Mouse (Mus musculus) C2C12 (cell line): ENCODE measurements at regions not wholly inside any gene's neighbourhood (a gene's known extent, or its start where the extent isn't known, plus 50 kb on each side); places are given as distances from the start of the nearest gene placed in this dataset.

Experiments
- H3K27me3 ChIP-seq: one replicate; pipeline ENCODE4 v1.6.1; 2011; ENCODE audit not compliant: control insufficient read depth, insufficient read depth, insufficient read length
- H3K36me3 ChIP-seq: one replicate; pipeline ENCODE4 v1.6.1; 2011; ENCODE audit not compliant: control insufficient read depth, insufficient read depth
- H3K4me3 ChIP-seq: one replicate; pipeline ENCODE4 v1.5.1; 2011; ENCODE audit warnings: mild to moderate bottlenecking, control low read depth; ENCODE audit not compliant: poor library complexity, insufficient read depth, severe bottlenecking
- H3K79me2 ChIP-seq: one replicate; pipeline ENCODE4 v1.6.1; 2011; ENCODE audit not compliant: control insufficient read depth, insufficient read depth
- H3K79me3 ChIP-seq: one replicate; pipeline ENCODE4 v1.6.1; 2011; ENCODE audit warnings: low read depth, control low read depth
- H3ac ChIP-seq: one replicate; pipeline ENCODE3; 2011; ENCODE audit warnings: low read depth; ENCODE audit not compliant: control insufficient read depth, insufficient read length
- CEBPB ChIP-seq: IDR thresholded peaks from one replicate; pipeline ENCODE4 v1.6.1; 2011; ENCODE audit warnings: low read depth, mild to moderate bottlenecking, control low read depth, moderate library complexity
- CTCF ChIP-seq: IDR thresholded peaks from one replicate; pipeline ENCODE4 v1.5.1; 2011; ENCODE audit not compliant: control insufficient read depth, insufficient read depth, insufficient read length
- FOSL1 ChIP-seq: IDR thresholded peaks from one replicate; pipeline ENCODE4 v1.8.0; 2011; ENCODE audit warnings: mild to moderate bottlenecking, low read length; ENCODE audit not compliant: poor library complexity, insufficient read depth, severe bottlenecking
- MAX ChIP-seq: IDR thresholded peaks from one replicate; pipeline ENCODE4 v1.6.1; 2011; ENCODE audit warnings: mild to moderate bottlenecking, control low read depth
- MYOD1 ChIP-seq: IDR thresholded peaks from one replicate; pipeline ENCODE4 v1.6.1; 2011; ENCODE audit warnings: low read depth; ENCODE audit not compliant: control insufficient read depth, insufficient read length
- MYOG ChIP-seq: IDR thresholded peaks from one replicate; pipeline ENCODE4 v1.6.1; 2011; ENCODE audit not compliant: control insufficient read depth, insufficient read length; ENCODE audit errors: extremely low read depth
- USF1 ChIP-seq: IDR thresholded peaks from one replicate; pipeline ENCODE4 v1.6.1; 2011; ENCODE audit warnings: low read depth, mild to moderate bottlenecking, control low read depth, moderate library complexity

- no peaks in the 10 kb centered on the region for H3K36me3 ChIP-seq
- no peaks in the 10 kb centered on the region for H3K27me3 ChIP-seq
- TF ChIP-seq MYOG (no peak), CTCF (no peak), MYOD1 (no peak), MAX (no peak), CEBPB (no peak), FOSL1 (no peak), USF1 (no peak)
- no peaks in the 10 kb centered on the region for H3K79me3 ChIP-seq
- no peaks in the 10 kb centered on the region for H3K79me2 ChIP-seq
- no peak overlapping the region for H3ac ChIP-seq
- no peak overlapping the region for H3K4me3 ChIP-seq
These were observed 56.0 kb downstream of the Foxf2 start for GRCm38 (mm10) chr13:31681571-31681970.

- Histone ChIP-seq H3K4me3 (no peak overlapping the region), H3K36me3 (no peaks in the 10 kb centered on the region), H3ac (no peak overlapping the region), H3K79me3 (no peaks in the 10 kb centered on the region), H3K79me2 (no peaks in the 10 kb centered on the region), H3K27me3 (no peaks in the 10 kb centered on the region)
- no peak for TF ChIP-seq MYOD1
- no peak for TF ChIP-seq MAX
- TF ChIP-seq FOSL1: no peak
- no peak for TF ChIP-seq USF1
- no peak for TF ChIP-seq CEBPB
- TF ChIP-seq MYOG: no peak
- no peak for TF ChIP-seq CTCF
These were observed 57.7 kb downstream of the Foxf2 start for GRCm38 (mm10) chr13:31683311-31683710.

GRCm38 (mm10) chr13:31688531-31688930, 62.9 kb downstream of the Foxf2 start:
- no peak overlapping the region for H3K4me3 ChIP-seq
- no peak overlapping the region for H3ac ChIP-seq
- no peaks in the 10 kb centered on the region for H3K27me3 ChIP-seq
- TF ChIP-seq MYOD1: no peak
- no peak for TF ChIP-seq CTCF
- no peak for TF ChIP-seq CEBPB
- no peak for TF ChIP-seq FOSL1
- TF ChIP-seq MYOG: no peak
- TF ChIP-seq USF1: no peak
- no peak for TF ChIP-seq MAX
- no peaks in the 10 kb centered on the region for H3K79me2 ChIP-seq
- H3K79me3 ChIP-seq: no peaks in the 10 kb centered on the region
- H3K36me3 ChIP-seq: no peaks in the 10 kb centered on the region

GRCm38 (mm10) chr13:31689317-31689716, 63.7 kb downstream of the Foxf2 start:
- Histone ChIP-seq H3K27me3 (no peaks in the 10 kb centered on the region), H3ac (no peak overlapping the region), H3K36me3 (no peaks in the 10 kb centered on the region), H3K79me2 (no peaks in the 10 kb centered on the region), H3K79me3 (no peaks in the 10 kb centered on the region), H3K4me3 (no peak overlapping the region)
- no peak for TF ChIP-seq CEBPB
- TF ChIP-seq CTCF: no peak
- TF ChIP-seq FOSL1: no peak
- no peak for TF ChIP-seq MAX
- no peak for TF ChIP-seq MYOG
- no peak for TF ChIP-seq MYOD1
- TF ChIP-seq USF1: no peak

GRCm38 (mm10) chr13:31695725-31696124, 70.1 kb downstream of the Foxf2 start:
- TF ChIP-seq USF1 (no peak), MAX (no peak), MYOG (no peak), CTCF (no peak), FOSL1 (no peak), MYOD1 (no peak), CEBPB (no peak)
- Histone ChIP-seq H3ac (no peak overlapping the region), H3K36me3 (no peaks in the 10 kb centered on the region), H3K4me3 (no peak overlapping the region), H3K79me3 (no peaks in the 10 kb centered on the region), H3K27me3 (no peaks in the 10 kb centered on the region), H3K79me2 (no peaks in the 10 kb centered on the region)

- no peaks in the 10 kb centered on the region for H3K79me3 ChIP-seq
- H3K4me3 ChIP-seq: no peak overlapping the region
- no peaks in the 10 kb centered on the region for H3K27me3 ChIP-seq
- no peak overlapping the region for H3ac ChIP-seq
- no peaks in the 10 kb centered on the region for H3K79me2 ChIP-seq
- no peaks in the 10 kb centered on the region for H3K36me3 ChIP-seq
- TF ChIP-seq CEBPB (no peak), MYOD1 (no peak), CTCF (no peak), USF1 (no peak), MAX (no peak), FOSL1 (no peak), MYOG (no peak)
These were observed 78.6 kb downstream of the Foxf2 start for GRCm38 (mm10) chr13:31704199-31704598.
